Mouse (Mus musculus): ENCODE measurements at regions not wholly inside any gene's neighbourhood (a gene's known extent, or its start where the extent isn't known, plus 50 kb on each side); places are given as distances from the start of the nearest gene placed in this dataset.

- intact Hi-C loops (cut with DNase I), result no loop called here
- DNase-seq, result no peak
- Histone ChIP-seq H3K4me3 (no peak overlapping the region), H3K27ac (no peak overlapping the region)
- TF ChIP-seq CTCF (IDR thresholded peaks at IDR 0.05), result no peak
These were observed 216.5 kb upstream of the Krr1 start for GRCm38 (mm10) chr10:111755964-111756363.

GRCm38 (mm10) chr10:111756528-111756927 is 215.9 kb upstream of the Krr1 start:
- Histone ChIP-seq H3K4me3 (no peak overlapping the region), H3K27ac (no peak overlapping the region)
- no peak for TF ChIP-seq CTCF (IDR thresholded peaks at IDR 0.05)
- DNase-seq, result no peak
- intact Hi-C loops (cut with DNase I), result no loop called here

- H3K27ac ChIP-seq, result no peak overlapping the region
- TF ChIP-seq CTCF (IDR thresholded peaks at IDR 0.05), result no peak
- intact Hi-C loops (cut with DNase I), result no loop called here
- no peak overlapping the region for H3K4me3 ChIP-seq
- DNase-seq, result no peak
These were observed 214.8 kb upstream of the Krr1 start for GRCm38 (mm10) chr10:111757689-111758088.

DNA sequence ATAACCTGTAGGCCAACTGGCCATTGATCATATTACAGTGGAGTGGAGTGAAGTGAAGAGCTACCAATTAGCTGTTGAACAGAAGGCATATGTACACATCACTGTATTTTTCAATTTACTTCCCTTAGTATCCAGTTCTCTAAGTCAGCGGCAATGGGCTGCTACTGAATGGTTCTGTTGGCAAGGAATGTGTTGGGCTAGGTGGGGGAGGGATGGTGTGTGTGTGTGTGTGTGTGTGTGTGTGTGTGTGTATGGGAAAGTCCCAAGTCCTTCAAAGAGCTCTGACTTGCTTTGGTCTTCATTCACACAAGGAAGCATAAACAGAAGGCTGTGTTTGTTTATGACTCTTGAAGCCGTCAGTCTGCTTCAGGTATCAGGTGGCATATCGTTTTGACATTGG is 213.0 kb upstream of the Krr1 start:
- no peak overlapping the region for H3K4me3 ChIP-seq
- DNase-seq, result no peak
- H3K27ac ChIP-seq, result no peak overlapping the region
- TF ChIP-seq CTCF (IDR thresholded peaks at IDR 0.05), result no peak
- intact Hi-C loops (cut with DNase I), result no loop called here

- Histone ChIP-seq H3K27ac (no peak overlapping the region), H3K4me3 (no peak overlapping the region)
- TF ChIP-seq CTCF (IDR thresholded peaks at IDR 0.05), result no peak
- DNase-seq, result no peak
- intact Hi-C loops (cut with DNase I), result no loop called here
These were observed 209.5 kb upstream of the Krr1 start for GRCm38 (mm10) chr10:111762751-111763528.

DNA sequence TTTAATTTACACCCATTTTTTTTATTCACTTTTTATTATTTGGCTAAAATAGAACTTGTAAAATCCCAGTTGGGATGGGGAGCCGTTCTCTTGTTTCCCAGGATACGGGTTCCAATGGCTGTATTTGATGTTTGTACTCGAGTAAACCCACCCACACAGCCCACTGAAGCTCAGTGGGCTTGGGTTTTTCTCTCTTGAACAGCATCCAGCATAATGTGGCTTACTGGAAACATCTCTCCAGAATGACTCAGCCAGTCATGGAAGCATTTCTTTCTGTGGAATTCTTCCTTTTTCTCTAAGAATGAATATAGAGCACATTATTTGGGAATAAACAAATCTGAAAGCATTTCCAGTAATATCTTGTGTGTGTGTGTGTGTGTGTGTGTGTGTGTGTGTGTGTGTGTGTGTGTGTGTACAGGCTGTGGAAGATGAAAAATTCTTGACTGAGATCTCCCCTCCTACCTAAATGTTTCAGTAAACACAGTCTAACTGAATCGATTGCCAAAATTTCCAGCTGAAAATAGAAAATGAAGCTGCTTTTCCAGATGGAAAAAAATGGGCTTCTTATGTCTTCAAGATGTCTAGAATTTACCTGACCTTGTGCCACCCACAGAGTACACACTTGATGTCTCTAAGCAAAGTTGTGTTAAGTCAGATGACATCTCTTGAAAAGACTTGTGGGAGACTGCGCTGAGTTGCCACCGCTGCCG is 205.3 kb upstream of the Krr1 start:
- DNase-seq, result no peak
- Histone ChIP-seq H3K27ac (peak overlapping the region; percentile 44), H3K4me3 (no peak overlapping the region)
- intact Hi-C loops (cut with DNase I), result no loop called here
- TF ChIP-seq CTCF (IDR thresholded peaks at IDR 0.05), result no peak

GRCm38 (mm10) chr10:111767813-111768455 is 204.5 kb upstream of the Krr1 start:
- Histone ChIP-seq H3K4me3 (no peak overlapping the region), H3K27ac (peak overlapping the region; percentile 44)
- intact Hi-C loops (cut with DNase I), result no loop called here

DNA sequence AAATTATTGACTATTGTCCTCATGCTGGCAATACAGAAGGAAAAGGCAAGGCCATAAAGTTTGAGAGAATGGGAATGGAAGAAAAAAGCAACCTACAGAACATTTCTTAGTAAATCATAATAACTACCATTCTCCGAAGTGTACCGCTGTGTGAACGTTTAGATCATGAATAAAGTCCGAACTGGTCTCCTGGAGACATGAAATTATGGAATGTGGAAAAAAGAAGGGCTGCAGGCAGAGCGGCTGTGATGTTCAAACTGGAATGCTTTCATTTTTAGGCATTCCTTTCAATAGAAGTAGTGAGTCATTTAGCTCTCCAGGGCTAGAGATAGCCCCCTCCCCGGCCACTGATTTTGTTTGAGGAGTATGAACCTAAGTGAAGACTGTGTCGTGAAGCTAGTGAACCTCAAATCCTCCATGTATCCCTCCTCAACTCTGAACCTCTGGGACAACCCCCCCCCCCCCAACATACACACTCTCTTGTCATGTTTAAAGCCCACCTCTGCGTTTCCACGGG is 202.9 kb upstream of the Krr1 start:
- Histone ChIP-seq H3K4me3 (no peak overlapping the region), H3K27ac (peak overlapping the region; percentile 35; the same call in 1 of the 2 replicates)
- intact Hi-C loops (cut with DNase I), result no loop called here
- no peak for TF ChIP-seq CTCF (IDR thresholded peaks at IDR 0.05)
- DNase-seq, result no peak

More at GRCm38 (mm10) chr10:111767813-111768455, 204.5 kb upstream of the Krr1 start:
- peak; percentile 22 for DNase-seq
- no peak for TF ChIP-seq CTCF (IDR thresholded peaks at IDR 0.05)

GRCm38 (mm10) chr10:111770027-111770426 is 202.4 kb upstream of the Krr1 start:
- no peak for TF ChIP-seq CTCF (IDR thresholded peaks at IDR 0.05)
- intact Hi-C loops (cut with DNase I), result no loop called here
- peak; percentile 28 for DNase-seq
- H3K27ac ChIP-seq, result 0 out of 2 replicates have a peak overlapping the region, but pooled peaks have one; percentile 20
- no peak overlapping the region for H3K4me3 ChIP-seq

- intact Hi-C loops (cut with DNase I), result no loop called here
- H3K4me3 ChIP-seq, result no peak overlapping the region
- no peak overlapping the region for H3K27ac ChIP-seq
These were observed 201.5 kb upstream of the Krr1 start for GRCm38 (mm10) chr10:111771010-111771409.

GRCm38 (mm10) chr10:111777559-111777958 is 194.9 kb upstream of the Krr1 start:
- TF ChIP-seq CTCF (IDR thresholded peaks at IDR 0.05), result no peak
- no peak overlapping the region for H3K4me3 ChIP-seq
- DNase-seq, result no peak
- intact Hi-C loops (cut with DNase I), result no loop called here
- no peak overlapping the region for H3K27ac ChIP-seq

More at GRCm38 (mm10) chr10:111771010-111771409, 201.5 kb upstream of the Krr1 start:
- TF ChIP-seq CTCF (IDR thresholded peaks at IDR 0.05), result no peak
- no peak for DNase-seq

DNA sequence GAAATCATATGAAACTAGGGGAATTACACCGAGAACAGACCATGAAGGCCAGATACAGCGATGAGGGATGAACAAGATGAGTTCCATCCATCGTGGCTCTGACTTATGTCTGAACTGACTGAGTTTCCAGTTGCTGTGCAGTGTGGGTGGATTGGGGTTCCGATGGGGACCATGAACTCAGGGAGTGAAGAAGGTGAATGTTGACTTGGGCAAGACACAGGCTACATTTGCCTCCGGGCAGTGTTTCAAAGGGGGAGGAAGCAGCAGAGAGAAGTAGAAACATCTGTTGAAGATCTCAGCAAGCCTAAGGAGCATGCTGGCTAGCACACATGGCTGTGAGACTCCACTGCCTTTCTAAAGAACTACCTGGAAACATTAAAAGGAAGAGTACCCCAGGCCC is 194.4 kb upstream of the Krr1 start:
- intact Hi-C loops (cut with DNase I), result no loop called here
- Histone ChIP-seq H3K4me3 (no peak overlapping the region), H3K27ac (no peak overlapping the region)
- DNase-seq, result peak; percentile 48
- no peak for TF ChIP-seq CTCF (IDR thresholded peaks at IDR 0.05)

DNA sequence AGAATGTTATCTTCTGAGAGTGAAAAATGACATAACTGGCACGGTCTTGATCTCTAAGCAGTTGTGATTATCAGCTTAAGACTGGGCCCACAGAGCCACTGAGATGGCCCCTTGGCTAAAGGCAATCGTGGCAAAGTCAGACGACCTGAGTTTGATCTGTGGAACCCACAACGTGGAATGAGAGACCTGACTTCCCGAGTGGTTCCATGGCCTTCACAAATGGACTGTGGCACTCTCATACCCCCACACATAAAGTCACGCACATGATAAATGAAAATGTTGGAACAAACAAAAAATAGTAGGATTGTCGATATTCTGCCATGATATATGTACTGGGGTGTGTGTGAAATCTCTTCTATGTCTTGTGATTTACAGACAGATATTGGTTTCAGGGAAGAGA is 192.5 kb upstream of the Krr1 start:
- intact Hi-C loops (cut with DNase I), result no loop called here
- DNase-seq, result no peak
- no peak overlapping the region for H3K27ac ChIP-seq
- TF ChIP-seq CTCF (IDR thresholded peaks at IDR 0.05), result no peak
- no peak overlapping the region for H3K4me3 ChIP-seq

Data from gastrocnemius, adult 2 months (tissue).